Mouse (Mus musculus) hindbrain, embryonic 10.5 days (tissue): ENCODE results near the gene 1520401A03Rik. TPM values are rescaled to one million over a fixed set of nuclear protein-coding genes. Genes with fewer than 3 reads are reported as not detected.

ENCODE experiments used
- DNase-seq: peaks from one replicate; pipeline ENCODE4 v3.0.0-alpha.2; 2017; ENCODE audit warnings: low spot score
- H3K27ac ChIP-seq: fragments of 300-500 bp; sonication (generic); 2 replicates; pipeline ENCODE4 v1.5.1; 2016; ENCODE audit warnings: mild to moderate bottlenecking, moderate library complexity
- H3K27me3 ChIP-seq: fragments of 300-500 bp; sonication (generic); 2 replicates; pipeline ENCODE4 v1.6.1; 2016; ENCODE audit warnings: mild to moderate bottlenecking; ENCODE audit not compliant: poor library complexity, insufficient read depth, severe bottlenecking
- H3K36me3 ChIP-seq: fragments of 300-500 bp; sonication (generic); 2 replicates; pipeline ENCODE4 v1.6.1; 2016; ENCODE audit warnings: mild to moderate bottlenecking, moderate library complexity
- H3K4me1 ChIP-seq: fragments of 300-500 bp; sonication (generic); replicated peaks from 2 replicates; pipeline ENCODE4 v1.6.1; 2016; ENCODE audit warnings: mild to moderate bottlenecking
- H3K4me3 ChIP-seq: fragments of 300-500 bp; sonication (generic); 2 replicates; pipeline ENCODE4 v1.5.1; 2016; ENCODE audit warnings: mild to moderate bottlenecking, moderate library complexity
- H3K9me3 ChIP-seq: fragments of 300-500 bp; sonication (generic); 2 replicates; pipeline ENCODE4 v1.6.1; 2016; ENCODE audit warnings: mild to moderate bottlenecking, moderate library complexity
- WGBS: fragments of 180-500 bp; shearing (Covaris S2); methylation state at CpG from one replicate; pipeline ENCODE4 v1.1.7; 2016; 5-methylcytosine and 5-hydroxymethylcytosine counted together
- polyA plus RNA-seq: library from polyadenylated mRNA; unstranded; fragments of >200 nt; fragmentation: Nextera tagmentation; extraction: Ambion mirVana; gene quantifications from 2 replicates; pipeline ENCODE4 v1.2.1, GENCODE M21; 2016

1520401A03Rik gene
- polyA plus RNA-seq, 1 experiment from 2014 or later: not detected

- Histone ChIP-seq H3K9me3 (no peaks in the 10 kb centered on the region), H3K27ac (0 out of 2 replicates have a peak overlapping the region, but pooled peaks have one; percentile 71), H3K36me3 (no peaks in the 10 kb centered on the region), H3K4me3 (peak overlapping the region; percentile 39), H3K27me3 (peaks cover 75% of the 10 kb centered on the region), H3K4me1 (peaks cover 37% of the 10 kb centered on the region)
- WGBS: 68% methylated on average over 3 of the region's 3 CpGs
- no peak for DNase-seq
Observed at GRCm38 (mm10) chr17:23682530-23682929, 40.1 kb downstream of the 1520401A03Rik start.

DNA sequence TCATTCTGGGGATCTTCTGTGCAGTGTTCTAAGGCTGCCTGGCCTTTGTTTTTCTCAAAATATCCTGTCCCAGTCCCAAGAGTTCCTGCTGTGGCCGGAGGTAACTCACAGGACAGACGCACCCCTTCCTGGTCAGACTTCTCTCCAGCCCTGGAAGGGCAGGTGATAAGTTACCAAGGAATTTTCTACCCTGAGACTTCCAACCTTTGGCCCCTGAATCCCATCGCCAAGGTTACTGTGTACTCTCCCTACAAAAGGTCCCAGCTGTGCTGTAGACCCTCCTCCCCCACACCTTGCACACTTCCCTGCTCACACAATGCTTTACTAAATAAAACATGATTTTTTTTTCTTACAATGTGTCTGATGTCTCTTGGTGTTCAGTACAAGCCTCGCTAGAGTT lies 40.5 kb downstream of the 1520401A03Rik start:
- Histone ChIP-seq H3K9me3 (no peaks in the 10 kb centered on the region), H3K27ac (no peak overlapping the region), H3K27me3 (peaks cover 78% of the 10 kb centered on the region), H3K4me1 (peaks cover 42% of the 10 kb centered on the region), H3K4me3 (peak overlapping the region; percentile 39; the same call in 1 of the 2 replicates), H3K36me3 (no peaks in the 10 kb centered on the region)
- DNase-seq: no peak
- whole genome bisulfite sequencing: 68% methylated on average over 4 of the region's 4 CpGs

- WGBS: 77% methylated on average over 10 of the region's 10 CpGs
- Histone ChIP-seq H3K27ac (no peak overlapping the region), H3K4me1 (peaks cover 52% of the 10 kb centered on the region), H3K27me3 (peaks cover 87% of the 10 kb centered on the region), H3K4me3 (peak overlapping the region; percentile 39; the same call in 1 of the 2 replicates), H3K36me3 (no peaks in the 10 kb centered on the region), H3K9me3 (no peaks in the 10 kb centered on the region)
- no peak for DNase-seq
Observed at GRCm38 (mm10) chr17:23681086-23681485, 41.5 kb downstream of the 1520401A03Rik start.

- Histone ChIP-seq H3K9me3 (no peaks in the 10 kb centered on the region), H3K4me3 (peak overlapping the region; percentile 39), H3K4me1 (peaks cover 59% of the 10 kb centered on the region), H3K36me3 (no peaks in the 10 kb centered on the region), H3K27ac (no peak overlapping the region), H3K27me3 (peaks cover 95% of the 10 kb centered on the region)
- no peak for DNase-seq
- 79% methylated on average over 9 of the region's 9 CpGs for WGBS
Observed at GRCm38 (mm10) chr17:23680336-23680735, 42.2 kb downstream of the 1520401A03Rik start.

DNA sequence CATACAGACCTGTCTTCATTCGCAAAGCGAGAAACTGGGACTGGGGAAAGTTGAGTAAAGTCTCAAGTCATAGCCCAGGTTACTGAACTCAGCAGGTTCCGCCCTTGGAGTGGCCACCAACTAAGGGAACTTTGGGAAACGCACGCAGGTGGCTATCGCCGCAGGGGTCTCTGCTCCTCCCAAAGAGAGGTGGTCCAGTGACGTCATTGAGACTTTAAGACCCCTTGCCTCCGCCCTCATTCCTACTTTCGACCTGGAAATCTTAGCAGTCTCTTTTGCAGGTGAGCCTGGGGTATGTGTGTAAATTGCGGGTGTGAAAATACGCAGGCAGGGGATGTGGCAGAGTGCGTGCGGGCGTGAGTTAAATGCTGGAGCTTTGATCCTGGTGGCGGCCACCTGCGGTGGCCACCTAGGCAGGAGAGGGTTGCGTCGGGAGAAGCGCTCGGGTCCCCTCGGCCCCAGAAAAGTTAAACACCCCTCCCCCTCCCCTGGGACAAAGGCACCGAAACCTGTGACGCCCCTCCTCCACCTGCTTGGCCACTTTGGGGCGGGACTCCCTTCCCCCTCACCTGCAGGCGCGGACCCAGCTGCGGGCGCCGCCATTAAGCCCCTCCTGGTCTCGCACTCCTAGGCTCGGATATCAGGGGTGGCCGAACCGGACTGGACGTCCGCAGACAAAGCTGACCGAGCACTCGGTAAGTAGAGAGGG lies 43.3 kb downstream of the 1520401A03Rik start, which contains the start of gene Cldn6:
TSS of gene Cldn6 (plus strand) at position 123 of the 709 bp plus-strand sequence.
- 2% methylated on average over 38 of the region's 38 CpGs for WGBS
- H3K27me3 ChIP-seq: peaks cover 98% of the 10 kb centered on the region
- H3K9me3 ChIP-seq: no peaks in the 10 kb centered on the region
- H3K4me3 ChIP-seq: peak within 1 kb of the TSS; percentile 39
- H3K36me3 ChIP-seq: no peaks in the 10 kb centered on the region
- peaks cover 64% of the 10 kb centered on the region for H3K4me1 ChIP-seq
- H3K27ac ChIP-seq: peak within 1 kb of the TSS; percentile 45; the same call in 1 of the 2 replicates
- no peak for DNase-seq

DNA sequence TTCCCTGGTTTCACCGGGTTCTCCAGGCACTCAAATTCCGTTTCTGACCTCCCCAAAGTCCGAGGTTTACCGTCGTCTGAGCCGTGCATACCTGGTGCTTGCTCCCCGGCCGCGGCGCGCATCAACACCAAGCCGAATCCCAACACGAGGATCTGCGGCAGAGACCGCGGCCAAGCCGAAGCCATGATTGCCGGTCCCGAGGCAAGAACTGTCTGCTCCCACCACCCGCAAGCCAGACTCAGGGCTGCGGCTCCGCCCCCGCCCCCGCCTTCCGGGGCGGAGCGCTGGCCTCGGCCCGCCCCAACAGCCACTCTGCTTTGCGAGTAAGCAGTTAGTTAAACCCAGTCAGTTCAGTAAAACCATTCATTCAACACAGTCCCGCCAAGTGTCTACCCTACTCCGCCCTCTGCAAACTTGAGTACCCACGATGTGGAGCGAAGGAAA lies 45.3 kb downstream of the 1520401A03Rik start, which contains the start of gene Tnfrsf12a:
TSS of gene Tnfrsf12a (minus strand) at position 233 of the 444 bp plus-strand sequence.
- Histone ChIP-seq H3K9me3 (no peaks in the 10 kb centered on the region), H3K4me3 (peak within 1 kb of the TSS; percentile 60), H3K36me3 (no peaks in the 10 kb centered on the region), H3K27ac (peak within 1 kb of the TSS; percentile 69), H3K27me3 (peaks cover 82% of the 10 kb centered on the region), H3K4me1 (peaks cover 62% of the 10 kb centered on the region)
- 0% methylated on average over 34 of the region's 34 CpGs for WGBS
- peak; percentile 85 for DNase-seq

DNA sequence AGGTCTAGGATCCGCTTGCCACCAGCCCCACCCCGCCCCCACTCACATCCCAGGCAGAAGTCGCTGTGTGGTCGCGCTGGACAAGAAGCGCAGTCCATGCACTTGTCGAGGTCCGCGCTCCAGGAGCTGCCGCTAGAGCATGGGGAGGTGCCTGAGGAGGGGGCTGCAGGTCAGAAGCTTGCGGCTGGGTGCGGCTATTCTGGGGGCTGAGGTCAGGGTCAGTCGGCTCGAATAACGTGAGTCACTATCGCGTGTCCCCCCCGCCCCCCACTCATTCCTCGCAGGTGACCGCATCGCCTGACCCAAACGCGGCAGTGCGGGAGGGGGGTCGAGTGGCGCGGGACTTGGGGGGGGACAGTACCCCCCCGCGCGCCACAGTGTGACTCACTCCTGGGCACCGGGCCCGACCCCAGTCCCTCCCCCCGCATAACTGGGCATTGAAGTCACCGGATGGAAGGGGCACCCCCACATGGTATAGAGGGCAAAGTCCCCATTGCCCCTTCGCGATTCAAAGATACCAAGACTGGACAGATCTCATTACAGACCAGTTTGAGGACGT lies 46.0 kb downstream of the 1520401A03Rik start:
- DNase-seq: peak; percentile 47
- H3K9me3 ChIP-seq: no peaks in the 10 kb centered on the region
- WGBS: under 1% methylated on average over 37 of the region's 37 CpGs
- peaks cover 75% of the 10 kb centered on the region for H3K27me3 ChIP-seq
- no peaks in the 10 kb centered on the region for H3K36me3 ChIP-seq
- H3K27ac ChIP-seq: peak overlapping the region; percentile 69
- peaks cover 61% of the 10 kb centered on the region for H3K4me1 ChIP-seq
- H3K4me3 ChIP-seq: peak overlapping the region; percentile 60

DNA sequence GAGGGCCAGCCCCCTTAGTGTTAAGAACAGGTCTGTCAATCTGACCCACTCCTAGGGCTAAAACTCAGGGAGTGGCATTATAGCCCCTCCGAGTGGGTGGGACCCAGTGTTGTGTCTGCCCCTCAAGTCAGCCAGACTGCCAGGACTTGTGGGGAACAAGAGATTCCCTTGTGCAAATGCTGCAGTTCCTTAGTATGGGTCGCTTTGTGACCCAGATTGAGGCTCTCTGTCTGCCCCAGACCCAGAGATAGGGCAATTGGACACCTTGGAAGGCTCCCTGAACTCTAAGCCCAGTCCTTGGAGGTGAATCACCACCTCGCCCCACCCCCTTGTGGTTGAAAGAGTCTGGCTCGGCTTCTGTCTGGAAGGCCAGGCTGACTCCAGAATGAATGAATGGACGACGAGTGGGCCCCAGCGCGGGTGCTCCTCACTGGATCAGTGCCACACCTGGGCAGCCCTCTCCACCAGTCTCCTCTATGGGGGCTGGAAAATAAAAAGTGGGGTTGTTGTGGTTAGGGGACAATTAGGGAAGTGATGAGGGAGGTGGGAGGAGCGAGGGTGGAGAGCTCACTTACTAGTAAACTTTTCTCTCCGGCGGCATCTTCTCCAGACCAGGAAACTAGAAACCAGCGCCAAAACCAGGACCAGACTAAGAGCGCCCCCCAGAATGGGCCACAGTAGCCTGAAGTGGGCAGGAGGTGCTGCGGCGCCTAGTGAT lies 46.9 kb downstream of the 1520401A03Rik start:
- Histone ChIP-seq H3K4me1 (peaks cover 58% of the 10 kb centered on the region), H3K4me3 (peak overlapping the region; percentile 60), H3K36me3 (peaks cover 1% of the 10 kb centered on the region), H3K9me3 (no peaks in the 10 kb centered on the region), H3K27ac (no peak overlapping the region; the same call in 1 of the 2 replicates), H3K27me3 (peaks cover 67% of the 10 kb centered on the region)
- DNase-seq: no peak
- 8% methylated on average over 15 of the region's 15 CpGs for WGBS

DNA sequence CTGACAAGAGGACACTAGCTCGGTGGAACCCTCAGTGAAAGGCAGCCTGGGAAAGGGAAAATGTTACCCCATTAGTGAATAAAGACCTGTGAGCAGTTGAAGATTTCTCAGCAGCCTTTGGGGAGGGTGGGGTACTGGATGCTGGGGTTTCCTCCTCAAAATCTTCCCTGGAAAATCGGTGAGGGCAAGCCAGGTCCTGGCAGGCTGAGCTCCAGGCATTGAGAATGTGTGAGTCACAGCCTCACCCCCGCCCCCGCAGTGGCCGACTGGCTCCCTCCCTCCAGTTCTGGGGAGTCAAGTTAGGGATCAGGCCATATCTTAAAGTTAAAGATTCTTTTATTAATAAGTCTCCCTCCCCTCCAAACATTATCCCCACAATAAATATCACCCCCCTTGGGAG lies 47.5 kb downstream of the 1520401A03Rik start:
- peaks cover 7% of the 10 kb centered on the region for H3K36me3 ChIP-seq
- H3K27me3 ChIP-seq: peaks cover 61% of the 10 kb centered on the region
- H3K27ac ChIP-seq: no peak overlapping the region
- no peaks in the 10 kb centered on the region for H3K9me3 ChIP-seq
- WGBS: 45% methylated on average over 5 of the region's 5 CpGs
- DNase-seq: no peak
- peaks cover 58% of the 10 kb centered on the region for H3K4me1 ChIP-seq
- peak overlapping the region; percentile 60; the same call in 1 of the 2 replicates for H3K4me3 ChIP-seq

DNA sequence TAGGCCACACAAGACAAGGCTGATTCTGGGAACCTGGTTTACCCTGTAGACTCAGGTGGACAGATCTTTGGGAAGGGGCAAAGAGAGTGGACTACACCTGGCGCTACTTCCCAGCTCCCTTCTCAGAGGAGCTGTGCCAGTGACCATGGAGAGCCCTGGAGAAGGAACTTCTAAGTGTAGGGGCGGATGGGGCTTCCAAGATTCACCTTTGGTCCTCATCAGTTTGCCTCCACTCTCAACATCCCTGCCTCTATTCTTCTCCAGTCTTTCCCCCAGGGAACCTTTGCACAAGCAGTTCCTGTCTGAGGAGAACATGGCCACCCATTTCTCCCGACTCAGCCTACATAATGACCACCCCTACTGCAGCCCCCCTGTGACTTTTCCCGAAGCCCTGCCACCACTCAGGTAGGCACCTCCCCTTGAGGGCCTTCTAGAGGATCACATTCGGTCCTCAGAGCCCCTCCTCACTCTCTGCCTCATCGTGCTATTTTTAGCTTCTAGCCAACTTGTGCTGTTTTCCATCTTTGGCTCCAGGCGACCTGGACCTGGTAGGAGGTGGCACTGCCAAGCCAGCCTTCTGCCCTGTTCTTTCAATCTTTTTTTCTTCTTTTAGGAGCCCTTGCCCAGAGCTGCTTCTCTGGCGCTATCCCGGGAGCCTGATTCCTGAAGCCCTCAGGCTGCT lies 48.2 kb downstream of the 1520401A03Rik start:
- 49% methylated on average over 9 of the region's 9 CpGs for WGBS
- peaks cover 14% of the 10 kb centered on the region for H3K36me3 ChIP-seq
- peak overlapping the region; percentile 70 for H3K4me3 ChIP-seq
- peaks cover 53% of the 10 kb centered on the region for H3K27me3 ChIP-seq
- peak overlapping the region; percentile 93 for H3K27ac ChIP-seq
- H3K4me1 ChIP-seq: peaks cover 55% of the 10 kb centered on the region
- H3K9me3 ChIP-seq: no peaks in the 10 kb centered on the region
- DNase-seq: no peak

DNA sequence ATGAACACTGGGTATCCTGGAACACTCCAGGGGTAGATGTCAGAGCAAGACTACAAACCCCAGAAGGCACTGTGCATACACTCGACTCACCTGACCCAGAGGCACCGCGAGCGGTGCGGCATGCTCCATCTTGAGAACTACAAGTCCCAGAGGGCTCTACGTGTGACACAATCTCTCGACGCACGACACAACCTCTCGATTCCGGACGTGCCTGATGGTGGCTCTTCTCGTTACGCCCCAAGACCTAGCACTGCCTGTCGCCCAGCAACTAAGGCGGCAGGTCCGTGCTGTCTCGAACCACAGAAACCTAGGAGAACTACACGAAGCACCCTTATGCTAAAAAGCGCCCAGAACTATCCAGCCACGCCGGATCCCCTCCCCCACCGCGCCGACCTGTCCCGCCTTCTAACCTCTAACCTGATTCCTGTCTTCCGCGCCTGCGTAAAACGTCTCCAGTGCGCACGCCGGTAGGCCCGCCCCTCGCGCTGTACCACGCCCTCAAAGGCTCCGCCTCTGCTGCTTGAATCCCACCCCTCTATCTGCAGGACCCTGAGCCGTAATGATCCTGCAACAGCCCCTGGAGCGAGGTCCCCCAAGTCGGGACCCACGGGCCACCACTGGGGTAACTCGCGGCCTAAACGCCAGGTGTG lies 49.0 kb downstream of the 1520401A03Rik start, which contains the start of the genes Hcfc1r1 and Thoc6:
TSS of gene Hcfc1r1 (plus strand) at position 173 of the 650 bp plus-strand sequence.
TSS of gene Thoc6 (minus strand) at position 459 of the 650 bp plus-strand sequence.
- Histone ChIP-seq H3K36me3 (peaks cover 23% of the 10 kb centered on the region), H3K9me3 (no peaks in the 10 kb centered on the region), H3K4me1 (peaks cover 52% of the 10 kb centered on the region), H3K27ac (peak within 1 kb of the TSS; percentile 93), H3K4me3 (peak within 1 kb of the TSS; percentile 70), H3K27me3 (peaks cover 45% of the 10 kb centered on the region)
- WGBS: under 1% methylated on average over 45 of the region's 45 CpGs
- peak; percentile 94 for DNase-seq

GRCm38 (mm10) chr17:23672761-23673160 lies 49.8 kb downstream of the 1520401A03Rik start:
- H3K4me1 ChIP-seq: peaks cover 52% of the 10 kb centered on the region

More at GRCm38 (mm10) chr17:23672761-23673160, 49.8 kb downstream of the 1520401A03Rik start:
- Histone ChIP-seq H3K27ac (no peak overlapping the region), H3K9me3 (no peaks in the 10 kb centered on the region), H3K4me3 (peak overlapping the region; percentile 70), H3K36me3 (peaks cover 30% of the 10 kb centered on the region), H3K27me3 (peaks cover 37% of the 10 kb centered on the region)
- 68% methylated on average over 3 of the region's 3 CpGs for WGBS
- DNase-seq: no peak
